Mouse (Mus musculus): ENCODE measurements around the gene Zfp825.
"Not testable (repeated sequence)": the region's sequence is repeated elsewhere in the genome, so short reads cannot be mapped to it uniquely, and the experiment has no call there.

Zfp825 gene

GRCm38 (mm10) chr13:74493911-74494679 is at the start of gene Zfp825:
Zfp825 (minus strand) TSS chr13:74493992.
- DNase-seq (ENCODE audit: low spot score), result peak; percentile 9

GRCm38 (mm10) chr13:74535418-74535817 is 41.6 kb upstream of the Zfp825 start:
- not testable (repeated sequence) for DNase-seq (ENCODE audit: low spot score)

- not testable (repeated sequence) for DNase-seq (ENCODE audit: low spot score)
These were observed 41.1 kb upstream of the Zfp825 start for GRCm38 (mm10) chr13:74534864-74535263.

- DNase-seq (ENCODE audit: low spot score), result no peak
These were observed 40.3 kb upstream of the Zfp825 start for GRCm38 (mm10) chr13:74534096-74534495.

GRCm38 (mm10) chr13:74531251-74531650 is 37.5 kb upstream of the Zfp825 start:
- DNase-seq (ENCODE audit: low spot score), result not testable (repeated sequence)

- not testable (repeated sequence) for DNase-seq (ENCODE audit: low spot score)
These were observed 35.6 kb upstream of the Zfp825 start for GRCm38 (mm10) chr13:74529372-74529715.

- not testable (repeated sequence) for DNase-seq (ENCODE audit: low spot score)
These were observed 35.0 kb upstream of the Zfp825 start for GRCm38 (mm10) chr13:74528519-74529371.

- DNase-seq (ENCODE audit: low spot score), result peak; percentile 17
These were observed 28.9 kb upstream of the Zfp825 start for GRCm38 (mm10) chr13:74522481-74523237.

GRCm38 (mm10) chr13:74522141-74522480 is 28.3 kb upstream of the Zfp825 start:
- not testable (repeated sequence) for DNase-seq (ENCODE audit: low spot score)

GRCm38 (mm10) chr13:74507981-74508380 is 14.2 kb upstream of the Zfp825 start:
- not testable (repeated sequence) for DNase-seq (ENCODE audit: low spot score)

- DNase-seq (ENCODE audit: low spot score), result not testable (repeated sequence)
These were observed 9.1 kb upstream of the Zfp825 start for GRCm38 (mm10) chr13:74502851-74503250.

- DNase-seq (ENCODE audit: low spot score), result not testable (repeated sequence)
These were observed 5.9 kb upstream of the Zfp825 start for GRCm38 (mm10) chr13:74499696-74500095.

GRCm38 (mm10) chr13:74484326-74484725 is 9.5 kb downstream of the Zfp825 start:
- not testable (repeated sequence) for DNase-seq (ENCODE audit: low spot score)

- not testable (repeated sequence) for DNase-seq (ENCODE audit: low spot score)
These were observed 22.3 kb downstream of the Zfp825 start for GRCm38 (mm10) chr13:74471468-74471867.

GRCm38 (mm10) chr13:74462699-74463385 is 30.9 kb downstream of the Zfp825 start:
- peak; percentile 10 for DNase-seq (ENCODE audit: low spot score)

- not testable (repeated sequence) for DNase-seq (ENCODE audit: low spot score)
These were observed 31.5 kb downstream of the Zfp825 start for GRCm38 (mm10) chr13:74462318-74462698.

- no peak for DNase-seq (ENCODE audit: low spot score)
These were observed 53.9 kb downstream of the Zfp825 start for GRCm38 (mm10) chr13:74439895-74440294.

Data from urinary bladder, postnatal 10 days (tissue).